Mouse (Mus musculus) stomach, postnatal 0 days (tissue): ENCODE results near the gene Rnf213. TPM values are rescaled to one million over a fixed set of nuclear protein-coding genes. Genes with fewer than 3 reads are reported as not detected.

Experiments used
- ATAC-seq: fragments of 200-750 bp; cut with Nextera tagmentation; 2 replicates; pipeline ENCODE4 v1.8.0; 2017; ENCODE audit not compliant: low FRiP score, low TSS enrichment
- DNase-seq: peaks from one replicate; pipeline ENCODE4 v3.0.0-alpha.2; 2016; ENCODE audit warnings: low spot score
- H3K27ac ChIP-seq: fragments of 300-500 bp; sonication (generic); replicated peaks from 2 replicates; pipeline ENCODE4 v1.5.1; 2014; ENCODE audit warnings: mild to moderate bottlenecking, control low read depth
- H3K27me3 ChIP-seq: fragments of 300-500 bp; sonication (generic); 2 replicates; pipeline ENCODE4 v1.6.1; 2014; ENCODE audit warnings: low read length; ENCODE audit not compliant: control insufficient read depth, insufficient read depth
- H3K36me3 ChIP-seq: fragments of 300-500 bp; sonication (generic); 2 replicates; pipeline ENCODE4 v1.6.1; 2014; ENCODE audit warnings: low read length, mixed read lengths; ENCODE audit not compliant: control insufficient read depth, insufficient read depth
- H3K4me1 ChIP-seq: fragments of 300-500 bp; sonication (generic); replicated peaks from 2 replicates; pipeline ENCODE4 v1.6.1; 2014; ENCODE audit warnings: antibody characterized with exemption; ENCODE audit not compliant: control insufficient read depth, insufficient read depth
- H3K4me2 ChIP-seq: fragments of 300-500 bp; sonication (generic); replicated peaks from 2 replicates; pipeline ENCODE4 v1.6.1; 2014; ENCODE audit warnings: low read depth, mild to moderate bottlenecking, control low read depth, moderate library complexity
- H3K4me3 ChIP-seq: fragments of 300-500 bp; sonication (generic); 2 replicates; pipeline ENCODE4 v1.5.1; 2014; ENCODE audit warnings: low read depth, low read length, control low read depth
- H3K9ac ChIP-seq: fragments of 300-500 bp; sonication (generic); 2 replicates; pipeline ENCODE4 v1.6.1; 2014; ENCODE audit warnings: mild to moderate bottlenecking, low read length, control low read depth, mixed read lengths
- H3K9me3 ChIP-seq: fragments of 300-500 bp; sonication (generic); 2 replicates; pipeline ENCODE4 v1.6.1; 2016; ENCODE audit warnings: low read length; ENCODE audit not compliant: control insufficient read depth
- CTCF ChIP-seq: IDR thresholded peaks from 2 replicates; pipeline ENCODE4 v1.5.1; 2016; ENCODE audit warnings: antibody characterized with exemption, low read depth, mild to moderate bottlenecking, moderate library complexity
- EP300 ChIP-seq: optimal IDR thresholded peaks from 2 replicates; pipeline ENCODE3; 2016; ENCODE audit warnings: antibody characterized with exemption
- WGBS: fragments of 180-500 bp; shearing (Covaris S2); extraction: QIAGEN DNeasy Blood & Tissue Kit; methylation state at CpG from one replicate; pipeline ENCODE4 v1.1.7; 2014; 5-methylcytosine and 5-hydroxymethylcytosine counted together
- microRNA counts: library from miRNA; unstranded; fragments of <30 nt; microRNA quantifications from one replicate; lab custom pipeline; 2015
- microRNA-seq: library from miRNA; unstranded; fragments of <30 nt; microRNA quantifications from one replicate; pipeline ENCODE4, GENCODE M21; 2016
- polyA plus RNA-seq: library from polyadenylated mRNA; unstranded; fragments of >200 nt; fragmentation: Nextera tagmentation; extraction: Ambion mirVana; gene quantifications from 2 replicates; pipeline ENCODE4 v1.2.1, GENCODE M21; 2015

The Rnf213 gene
- polyA plus RNA-seq, 1 experiment from 2014 or later: 4.4 TPM

- WGBS: 2% methylated on average over 33 of the region's 33 CpGs
- Histone ChIP-seq H3K36me3 (no peaks in the 10 kb centered on the region), H3K4me2 (peak overlapping the region; percentile 65), H3K9me3 (no peaks in the 10 kb centered on the region), H3K27me3 (no peaks in the 10 kb centered on the region), H3K9ac (peak overlapping the region; percentile 58), H3K4me1 (0 out of 2 replicates have a peak, but pooled peaks cover 3% of the 10 kb centered on the region), H3K27ac (no peak overlapping the region), H3K4me3 (peak overlapping the region; percentile 42)
- ATAC-seq: peak; percentile 91
- peak; percentile 87 for DNase-seq
- TF ChIP-seq CTCF (no peak), EP300 (no peak)
These were observed 131.6 kb downstream of the Rnf213 start for GRCm38 (mm10) chr11:119524545-119524949.

- WGBS: 73% methylated on average over 14 of the region's 14 CpGs
- ATAC-seq (no peak), DNase-seq (no peak)
- no peak overlapping the region for H3K9ac ChIP-seq
- no peaks in the 10 kb centered on the region for H3K36me3 ChIP-seq
- H3K27me3 ChIP-seq: no peaks in the 10 kb centered on the region; the same call in 1 of the 2 replicates
- TF ChIP-seq CTCF: no peak
- no peak for TF ChIP-seq EP300
- no peaks in the 10 kb centered on the region for H3K9me3 ChIP-seq
- H3K4me2 ChIP-seq: no peak overlapping the region
- no peak overlapping the region for H3K4me3 ChIP-seq
- no peak overlapping the region for H3K27ac ChIP-seq
- 0 out of 2 replicates have a peak, but pooled peaks cover 3% of the 10 kb centered on the region for H3K4me1 ChIP-seq
These were observed 133.4 kb downstream of the Rnf213 start for GRCm38 (mm10) chr11:119526068-119526966.

- no peak for ATAC-seq
- H3K27me3 ChIP-seq: no peaks in the 10 kb centered on the region; the same call in 1 of the 2 replicates
- no peak for TF ChIP-seq CTCF
- TF ChIP-seq EP300: no peak
- H3K9ac ChIP-seq: no peak overlapping the region
- H3K4me3 ChIP-seq: no peak overlapping the region
- no peak overlapping the region for H3K4me2 ChIP-seq
- H3K4me1 ChIP-seq: 0 out of 2 replicates have a peak, but pooled peaks cover 3% of the 10 kb centered on the region
- H3K36me3 ChIP-seq: no peaks in the 10 kb centered on the region
- WGBS: 46% methylated on average over 11 of the region's 11 CpGs
- no peak for DNase-seq
- H3K27ac ChIP-seq: no peak overlapping the region; the same call in 1 of the 2 replicates
- no peaks in the 10 kb centered on the region for H3K9me3 ChIP-seq
These were observed 136.0 kb downstream of the Rnf213 start for GRCm38 (mm10) chr11:119528930-119529329.

- DNase-seq (no peak), ATAC-seq (no peak)
- Histone ChIP-seq H3K27me3 (no peaks in the 10 kb centered on the region; the same call in 1 of the 2 replicates), H3K36me3 (no peaks in the 10 kb centered on the region), H3K27ac (no peak overlapping the region), H3K4me1 (no peaks in the 10 kb centered on the region), H3K4me2 (no peak overlapping the region), H3K4me3 (no peak overlapping the region), H3K9me3 (no peaks in the 10 kb centered on the region), H3K9ac (no peak overlapping the region)
- TF ChIP-seq CTCF: no peak
- TF ChIP-seq EP300: no peak
- WGBS: 69% methylated on average over 8 of the region's 8 CpGs
These were observed 139.6 kb downstream of the Rnf213 start for GRCm38 (mm10) chr11:119532460-119532859.

- no peaks in the 10 kb centered on the region; the same call in 1 of the 2 replicates for H3K27me3 ChIP-seq
- no peak overlapping the region for H3K4me3 ChIP-seq
- no peaks in the 10 kb centered on the region for H3K4me1 ChIP-seq
- no peak overlapping the region for H3K9ac ChIP-seq
- TF ChIP-seq CTCF: peak; percentile 25; the same call in 1 of the 2 replicates
- TF ChIP-seq EP300: no peak
- no peak for DNase-seq
- no peak overlapping the region for H3K27ac ChIP-seq
- H3K9me3 ChIP-seq: no peaks in the 10 kb centered on the region
- H3K36me3 ChIP-seq: no peaks in the 10 kb centered on the region
- ATAC-seq: no peak
- WGBS: 68% methylated on average over 7 of the region's 7 CpGs
- H3K4me2 ChIP-seq: no peak overlapping the region
These were observed 140.8 kb downstream of the Rnf213 start for GRCm38 (mm10) chr11:119533745-119534144.

MicroRNAs encoded within 50 kb of the gene (microRNA counts, 519-probe panel; counts per million panel counts)
- microRNA mmu-miR-1932 (lab: Ali Mortazavi, UCI): not detected

Small RNA genes within 50 kb of the gene (microRNA-seq; reads per million reads assigned to microRNA genes)
- not detected for gene Mir1932

Other genes with a start within 250 kb of the Rnf213 start
- 4.8 and 6.3 TPM in 2 replicates for gene Tbc1d16, start 164.6 kb upstream of the Rnf213 start, polyA plus RNA-seq
- 0.92 and 1.2 TPM in 2 replicates for gene Ccdc40, start 164.5 kb upstream of the Rnf213 start, polyA plus RNA-seq
- 30.8 and 35.5 TPM in 2 replicates for gene Gaa, start 125.2 kb upstream of the Rnf213 start, polyA plus RNA-seq
- 183 and 197 TPM in 2 replicates for gene Eif4a3, start 93.0 kb upstream of the Rnf213 start, polyA plus RNA-seq
- gene Card14, start 85.3 kb upstream of the Rnf213 start, polyA plus RNA-seq: 1.8 and 1.9 TPM in 2 replicates
- 6.7 and 7.7 TPM in 2 replicates for gene Sgsh, start 37.6 kb upstream of the Rnf213 start, polyA plus RNA-seq
- gene Slc26a11, start 37.5 kb upstream of the Rnf213 start, polyA plus RNA-seq: 3.6 and 4.7 TPM in 2 replicates
- 9.2 and 12.8 TPM in 2 replicates for gene Endov, start 98.2 kb downstream of the Rnf213 start, polyA plus RNA-seq
- gene Nptx1, start 154.7 kb downstream of the Rnf213 start, polyA plus RNA-seq: 0.13 and 0.16 TPM in 2 replicates
- 3.7 and 3.9 TPM in 2 replicates for gene Rptor, start 209.8 kb downstream of the Rnf213 start, polyA plus RNA-seq